Mouse (Mus musculus) lung, postnatal 36 days (tissue): ENCODE measurements around the gene Myh2.
A peak's percentile ranks its signal among the peaks of the same experiment; 100 is the strongest.

Experiments
- DNase-seq: peaks from one replicate; pipeline ENCODE4 v3.0.0; 2022; ENCODE audit warnings: mixed read lengths

Gene Myh2

DNA sequence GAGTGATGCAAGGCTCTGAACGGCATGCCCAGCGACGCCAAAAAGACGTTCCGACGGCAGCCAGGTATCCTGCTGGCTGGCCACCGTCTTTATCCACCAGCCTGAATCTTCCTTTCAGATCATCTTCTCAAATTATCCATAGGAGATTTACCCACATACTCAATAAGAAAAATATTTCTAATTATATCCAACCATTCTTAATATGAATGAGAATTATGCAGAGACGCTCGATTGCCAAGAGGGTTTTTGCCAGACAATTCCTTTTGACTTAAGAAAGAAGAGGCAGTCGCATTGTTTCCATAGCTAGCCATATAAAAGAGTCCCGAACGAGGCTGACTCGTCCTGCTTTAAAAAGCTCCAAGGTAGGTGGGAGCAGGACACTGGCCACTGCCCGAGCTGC lies at the start of gene Myh2:
Myh2 (plus strand) TSS at position 301 of the 400 bp plus-strand sequence.
- DNase-seq = no peak

DNA sequence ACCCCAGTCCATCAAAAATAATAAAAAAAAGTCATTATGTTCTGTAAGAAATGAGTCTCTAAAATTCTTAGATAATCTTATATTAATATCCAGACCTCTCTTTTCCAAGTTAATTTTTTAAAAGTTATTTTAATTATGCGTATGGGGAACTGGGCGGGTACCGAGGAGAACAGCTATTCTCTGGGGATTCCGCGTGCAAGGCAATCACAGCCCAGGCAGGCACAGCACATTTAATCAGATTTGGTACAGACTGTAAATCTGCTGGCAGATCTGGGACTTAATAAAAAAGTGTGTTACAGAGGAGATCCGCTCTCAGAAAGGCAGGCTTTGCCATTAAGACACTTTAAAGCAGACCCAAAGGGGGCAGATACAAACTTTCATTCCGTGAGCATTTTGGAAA lies 45.9 kb upstream of the Myh2 start:
- no peak for DNase-seq

DNA sequence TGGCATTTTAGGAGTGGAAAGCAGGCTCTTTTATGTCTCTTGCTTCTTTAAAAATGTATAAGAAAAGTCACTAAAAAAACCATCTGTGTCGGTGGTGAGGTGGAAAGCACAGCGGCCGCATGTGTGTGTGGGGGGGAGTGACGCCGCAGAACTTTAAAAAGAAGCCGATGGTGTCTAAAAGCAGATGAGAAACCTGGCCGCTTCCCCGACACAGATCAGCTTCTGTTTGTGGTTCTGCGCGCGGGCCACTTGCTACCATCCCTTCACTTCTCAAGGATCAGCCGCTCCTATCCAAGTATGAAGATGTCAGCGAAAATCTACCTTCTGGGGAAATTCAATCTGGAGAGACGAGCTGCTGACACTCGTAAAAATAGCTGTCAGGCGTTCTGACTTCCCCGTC lies 45.5 kb upstream of the Myh2 start:
- no peak for DNase-seq

DNA sequence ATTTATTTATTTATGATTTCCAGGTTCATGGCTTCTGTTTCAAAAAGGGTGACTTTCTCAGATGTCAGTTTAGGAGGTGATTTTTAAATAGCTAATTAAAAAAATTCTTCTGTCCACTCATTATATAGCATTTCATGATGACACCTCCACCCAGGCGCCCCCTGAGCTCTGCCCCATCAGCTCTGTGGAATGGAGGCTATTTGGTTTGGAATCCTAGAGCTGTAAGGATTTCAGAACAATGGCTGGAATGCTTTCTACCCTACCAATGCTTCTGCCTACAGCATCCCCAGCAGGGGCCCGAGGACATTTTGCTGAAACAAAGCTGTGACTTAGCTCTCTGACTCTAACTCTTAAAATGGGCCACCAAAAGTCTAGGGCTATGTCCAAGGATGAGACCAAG lies 37.3 kb upstream of the Myh2 start:
- DNase-seq = no peak

DNA sequence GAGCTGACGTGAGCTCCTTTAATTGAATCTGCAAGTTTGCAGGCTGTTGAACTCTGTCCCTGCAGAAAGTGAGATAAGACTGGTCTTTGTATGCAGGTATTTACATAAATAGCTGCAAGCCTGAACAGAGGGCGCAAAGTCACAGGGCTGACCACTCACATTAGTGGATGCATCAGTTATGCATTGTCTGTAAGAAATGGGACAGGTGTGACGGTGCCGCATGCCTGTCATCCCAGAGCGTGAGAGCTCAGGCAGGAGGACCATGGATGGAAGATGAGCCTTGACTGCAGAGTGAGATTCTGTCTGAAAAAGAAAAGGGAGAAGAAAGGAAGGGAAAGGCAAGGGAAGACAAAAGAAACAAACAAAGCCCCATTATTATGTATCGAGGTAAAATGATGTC lies 36.2 kb upstream of the Myh2 start:
- no peak for DNase-seq

DNA sequence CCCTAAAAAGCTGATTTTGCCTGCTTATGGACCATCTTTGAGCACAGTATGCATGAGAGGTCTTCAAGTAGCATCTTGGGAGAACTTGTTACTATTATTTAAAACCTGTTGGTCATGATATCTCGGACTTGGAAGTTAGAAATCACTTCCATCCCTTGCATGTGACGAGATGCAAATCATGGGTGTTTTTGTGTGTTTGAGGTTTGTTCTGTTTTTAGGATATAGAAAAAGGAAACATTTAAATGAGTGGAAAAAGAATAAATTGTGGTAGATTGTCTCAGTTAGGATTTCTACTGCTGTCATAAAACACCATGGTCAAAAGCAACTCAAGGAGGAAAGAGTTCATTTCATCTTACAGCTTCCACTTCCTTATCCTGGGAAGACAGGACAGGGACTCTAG lies 35.3 kb upstream of the Myh2 start:
- DNase-seq = no peak

DNA sequence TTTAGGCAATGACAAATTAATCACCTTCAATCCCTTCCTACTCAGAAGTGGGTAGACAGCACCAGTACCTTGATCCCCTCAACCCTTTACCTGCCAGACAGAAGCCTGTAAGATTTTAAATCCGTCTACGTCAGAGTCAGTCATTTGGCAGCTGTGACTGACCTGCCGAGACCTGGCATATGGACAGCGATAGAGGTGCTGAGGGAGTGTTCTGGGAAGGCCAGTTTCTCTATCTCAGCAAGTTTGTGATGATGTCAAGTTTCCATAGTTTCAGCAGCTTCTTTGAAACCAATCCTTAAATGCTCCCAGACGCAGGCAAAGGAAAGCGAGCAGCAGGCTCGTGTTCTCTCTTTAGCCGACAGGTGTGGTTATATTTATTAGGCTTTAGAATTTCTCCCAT lies 31.3 kb upstream of the Myh2 start:
- DNase-seq = no peak

DNA sequence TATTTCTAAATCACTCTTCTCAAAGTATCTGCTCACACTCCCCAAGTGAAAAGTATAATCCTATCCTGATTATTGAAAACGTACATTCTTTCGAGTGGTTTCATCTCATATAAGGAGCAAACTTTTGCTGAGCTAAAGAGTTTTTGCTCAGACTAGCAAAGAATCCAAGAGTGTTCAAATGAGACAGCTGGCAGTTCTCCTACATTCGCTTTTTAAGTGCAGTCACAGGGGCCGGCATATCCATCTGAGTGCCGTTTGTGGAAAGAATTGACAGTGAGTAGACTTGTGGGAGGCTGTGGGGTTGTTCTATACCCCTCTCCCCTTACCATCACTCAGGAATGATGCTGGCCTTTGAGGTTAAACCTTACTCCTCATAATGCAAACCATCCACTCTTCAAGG lies 30.7 kb upstream of the Myh2 start:
- DNase-seq = no peak

DNA sequence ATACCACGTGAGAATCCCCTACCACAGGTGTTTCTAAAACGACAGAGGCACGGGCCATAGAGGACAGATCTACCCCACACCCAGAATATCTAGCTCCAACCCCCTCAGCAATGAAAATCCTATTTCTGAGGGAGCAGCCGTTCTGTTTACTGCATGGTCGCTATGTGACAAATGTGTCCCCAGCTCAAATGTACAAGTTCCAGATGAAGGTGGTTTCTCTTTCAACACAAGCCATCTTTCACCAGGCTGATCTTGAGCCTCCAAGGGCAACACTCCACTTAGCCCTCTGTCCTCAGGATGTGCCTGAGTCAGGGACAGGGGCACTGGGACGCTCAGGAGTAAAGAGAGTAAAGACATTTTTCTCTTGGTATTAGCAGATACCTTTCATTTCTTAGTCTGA lies 29.8 kb upstream of the Myh2 start:
- DNase-seq = no peak

DNA sequence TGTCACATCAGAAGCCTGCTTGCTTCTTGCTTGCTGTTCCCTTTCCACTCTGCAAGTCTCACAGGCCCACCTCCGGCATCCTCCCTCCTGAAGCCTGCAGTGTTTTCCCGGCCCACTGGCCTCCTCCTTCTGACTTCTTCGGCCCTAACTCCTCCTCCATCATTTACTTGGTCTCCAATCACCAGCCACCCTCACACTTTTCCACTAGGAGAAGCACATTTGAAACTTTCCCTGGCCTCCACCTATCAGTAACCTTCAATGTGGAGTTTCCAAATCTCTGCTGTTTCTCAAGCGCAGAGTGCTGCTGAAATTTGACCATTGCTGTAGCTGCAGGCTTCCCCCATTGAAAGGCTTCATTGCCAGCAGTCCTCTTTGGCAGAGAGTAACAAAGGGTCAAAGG lies 28.8 kb upstream of the Myh2 start:
- no peak for DNase-seq

DNA sequence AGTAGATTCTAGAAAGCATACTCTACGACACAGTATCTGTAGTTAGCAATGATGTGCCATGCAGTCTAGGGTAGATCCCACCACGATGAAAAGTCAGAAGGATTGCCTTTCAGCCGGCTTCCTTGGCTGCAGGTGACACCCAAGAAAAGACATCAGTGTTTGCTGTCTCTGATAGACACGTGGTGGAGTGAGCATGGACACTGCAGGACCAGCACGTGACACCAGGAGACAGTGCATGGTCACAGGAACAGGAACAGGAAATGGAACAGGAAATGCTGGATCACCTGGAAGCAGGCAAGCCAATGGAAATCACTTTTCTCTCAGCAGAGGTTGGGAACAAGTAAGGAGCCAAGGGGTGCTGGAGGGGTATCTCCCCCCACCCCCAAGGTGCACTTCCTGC lies 27.8 kb upstream of the Myh2 start:
- no peak for DNase-seq

DNA sequence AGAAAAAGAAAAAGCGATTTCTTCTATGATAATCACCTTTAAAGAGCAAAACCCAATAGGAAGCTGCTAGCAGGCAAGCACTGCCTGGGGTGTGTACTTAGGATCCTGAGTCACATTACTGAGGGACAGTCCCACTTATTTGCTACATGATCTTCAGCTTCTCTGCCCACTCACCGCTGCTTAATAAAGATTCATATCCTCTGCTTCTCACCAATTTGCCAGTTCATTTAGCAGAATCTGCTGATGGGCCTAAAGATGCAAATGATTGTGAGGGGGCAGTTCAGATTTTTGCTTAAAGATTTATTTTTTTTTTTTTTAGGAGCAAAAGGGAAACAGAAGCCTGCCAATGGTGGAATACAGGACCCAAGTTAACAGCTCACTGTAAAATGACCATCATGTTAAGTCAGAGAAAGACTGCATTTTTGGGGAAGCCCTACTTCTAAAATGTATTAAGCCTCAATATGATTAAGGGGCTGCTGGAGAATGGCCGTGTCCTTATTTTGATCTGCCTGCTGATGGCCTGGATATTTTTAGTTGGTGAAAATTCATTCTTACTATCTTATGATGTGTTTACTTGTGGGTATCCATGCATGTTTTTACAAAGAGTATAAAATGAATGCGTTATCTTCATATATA lies 26.8 kb upstream of the Myh2 start:
- DNase-seq = no peak

DNA sequence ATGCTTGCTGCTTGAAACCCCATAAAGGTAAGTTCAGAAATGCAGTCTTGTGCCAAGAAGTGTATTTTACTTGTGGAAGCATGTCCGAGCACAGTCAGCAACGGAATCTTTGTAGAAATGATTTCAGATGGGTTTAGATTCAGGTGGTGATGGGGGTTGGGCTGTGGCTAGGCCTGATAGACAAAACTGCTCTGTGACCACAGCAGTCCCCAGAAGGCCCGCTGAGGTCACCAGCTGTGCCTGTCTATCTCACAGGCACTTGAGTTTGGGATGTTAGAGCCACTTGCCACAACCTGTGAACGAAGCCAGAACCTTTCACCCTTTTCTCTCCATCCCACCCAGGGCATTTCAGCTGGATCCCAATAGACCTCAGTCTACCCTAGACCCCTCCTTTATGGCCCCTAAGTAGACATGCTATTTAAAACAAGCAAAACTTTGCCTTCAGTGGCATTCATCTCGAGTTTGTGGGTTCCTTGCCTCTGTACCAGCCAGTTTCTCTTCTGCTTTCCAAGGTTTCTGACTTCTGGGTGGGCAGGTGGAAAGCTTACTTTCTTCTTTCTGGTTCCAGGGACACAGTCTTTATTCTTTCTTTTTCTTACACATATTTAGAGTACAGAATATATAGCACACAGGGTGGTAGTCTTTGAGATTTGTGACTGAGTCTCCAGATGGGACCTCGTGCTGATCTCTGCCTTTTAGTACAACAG lies 26.1 kb upstream of the Myh2 start:
- no peak for DNase-seq

DNA sequence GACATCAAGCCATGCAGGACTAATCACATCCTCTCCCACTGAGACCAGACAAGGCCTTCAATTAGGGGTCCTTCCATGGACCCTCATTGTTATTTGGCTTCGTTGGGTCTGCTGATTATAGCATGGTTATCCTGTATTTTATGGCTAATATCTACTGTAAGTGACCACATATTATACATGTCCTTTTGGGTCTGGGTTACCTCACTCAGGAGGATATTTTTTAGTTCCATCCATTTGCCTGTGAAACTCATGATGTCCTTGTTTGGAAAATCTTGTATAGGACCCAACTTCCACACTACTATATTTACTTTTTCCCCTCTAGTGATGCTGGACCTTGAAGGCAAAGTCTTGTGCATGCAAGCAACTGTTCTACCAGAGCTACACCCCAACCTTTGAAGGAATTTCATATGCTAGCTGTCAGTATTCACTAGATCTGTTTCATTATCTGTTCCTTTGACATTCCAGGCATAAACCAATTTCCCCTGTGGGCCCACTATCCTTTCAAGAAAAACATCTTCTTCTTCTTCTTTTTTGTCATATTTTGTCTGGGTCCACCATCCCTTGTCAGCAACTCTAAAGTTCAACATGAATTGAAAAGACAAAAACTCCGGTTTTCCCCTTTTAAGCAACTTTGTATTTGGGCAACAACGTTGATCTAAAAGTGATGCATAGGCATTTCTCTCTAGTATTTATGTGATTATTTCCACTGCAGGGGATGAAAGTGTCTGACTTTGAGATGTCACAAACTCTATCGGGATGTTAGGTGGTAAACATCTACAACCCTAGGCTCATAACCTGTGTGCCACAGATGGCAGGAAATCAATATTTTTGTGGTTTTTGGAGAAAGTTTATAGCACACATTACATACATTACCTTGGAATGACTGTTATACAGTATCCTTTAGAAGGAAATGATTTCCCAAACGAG lies 25.1 kb upstream of the Myh2 start:
- no peak for DNase-seq

DNA sequence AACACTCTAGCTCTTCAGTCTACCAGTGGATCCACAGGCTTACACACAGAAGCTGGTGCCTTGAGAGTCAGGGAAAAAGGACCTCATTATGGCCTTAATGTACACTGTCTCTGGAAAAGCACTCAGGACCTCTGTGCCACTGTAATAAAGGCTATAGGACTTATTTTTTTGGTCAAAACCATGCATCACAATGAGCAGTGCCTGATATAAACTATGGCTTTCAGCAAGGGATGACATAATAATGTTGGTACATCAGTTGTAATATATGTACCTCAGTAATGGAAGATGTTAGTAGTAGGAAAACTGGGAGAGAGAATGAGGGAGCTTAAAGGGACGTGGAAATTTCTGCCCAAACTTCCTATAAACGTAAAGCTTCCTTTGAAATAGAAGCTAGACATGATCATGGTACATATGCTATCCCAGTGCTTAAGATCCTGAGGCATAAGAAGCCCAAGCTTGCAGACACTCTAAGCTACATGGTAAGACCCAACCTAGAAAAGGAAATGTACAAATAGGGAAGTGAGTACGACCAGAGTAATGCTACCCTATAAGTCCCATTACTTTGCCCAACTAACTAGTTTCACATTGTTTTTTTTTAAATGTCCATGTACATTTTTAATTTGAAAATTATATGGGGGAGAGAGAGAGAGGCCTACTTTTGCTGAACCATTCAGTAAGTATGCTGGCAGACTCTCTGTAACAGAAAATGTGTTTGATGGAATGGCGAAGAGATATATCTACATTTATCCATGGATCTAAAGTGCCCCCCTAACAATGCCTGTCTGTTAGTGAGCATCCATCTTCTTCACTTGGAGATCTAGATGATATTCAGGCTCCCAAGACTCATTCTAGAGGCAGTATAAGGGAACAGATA lies 24.2 kb upstream of the Myh2 start:
- no peak for DNase-seq

DNA sequence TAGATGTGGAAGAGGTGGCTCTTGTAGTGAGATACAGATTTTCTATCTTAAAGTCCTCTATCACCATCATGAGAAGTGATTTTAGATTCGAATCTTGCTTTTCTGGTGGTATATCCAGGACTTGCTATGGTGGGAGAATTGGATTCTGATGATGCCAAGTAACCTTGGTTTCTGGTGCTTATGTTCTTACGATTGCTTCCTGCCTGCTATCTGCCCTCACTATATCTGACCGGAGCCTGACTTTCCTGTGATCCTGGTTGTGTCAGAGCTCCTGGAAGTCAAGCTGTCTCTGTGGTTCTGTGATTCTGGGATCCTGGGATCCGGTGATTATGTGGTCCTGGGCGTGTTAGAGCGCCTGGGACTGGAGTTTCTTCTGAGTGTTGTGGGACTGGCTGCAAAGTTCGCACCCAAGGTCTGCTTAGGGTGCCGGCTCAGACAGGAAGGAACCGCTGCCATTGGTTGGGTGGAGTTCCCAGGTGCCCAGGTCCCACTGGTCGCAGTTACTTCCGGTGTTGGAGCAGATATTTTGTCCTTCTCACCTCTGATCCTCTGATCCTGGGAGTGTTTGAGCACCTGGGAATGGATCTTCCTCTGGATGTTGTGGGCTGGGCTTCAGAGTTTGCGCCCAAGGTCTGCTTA lies 23.4 kb upstream of the Myh2 start:
- no peak for DNase-seq

DNA sequence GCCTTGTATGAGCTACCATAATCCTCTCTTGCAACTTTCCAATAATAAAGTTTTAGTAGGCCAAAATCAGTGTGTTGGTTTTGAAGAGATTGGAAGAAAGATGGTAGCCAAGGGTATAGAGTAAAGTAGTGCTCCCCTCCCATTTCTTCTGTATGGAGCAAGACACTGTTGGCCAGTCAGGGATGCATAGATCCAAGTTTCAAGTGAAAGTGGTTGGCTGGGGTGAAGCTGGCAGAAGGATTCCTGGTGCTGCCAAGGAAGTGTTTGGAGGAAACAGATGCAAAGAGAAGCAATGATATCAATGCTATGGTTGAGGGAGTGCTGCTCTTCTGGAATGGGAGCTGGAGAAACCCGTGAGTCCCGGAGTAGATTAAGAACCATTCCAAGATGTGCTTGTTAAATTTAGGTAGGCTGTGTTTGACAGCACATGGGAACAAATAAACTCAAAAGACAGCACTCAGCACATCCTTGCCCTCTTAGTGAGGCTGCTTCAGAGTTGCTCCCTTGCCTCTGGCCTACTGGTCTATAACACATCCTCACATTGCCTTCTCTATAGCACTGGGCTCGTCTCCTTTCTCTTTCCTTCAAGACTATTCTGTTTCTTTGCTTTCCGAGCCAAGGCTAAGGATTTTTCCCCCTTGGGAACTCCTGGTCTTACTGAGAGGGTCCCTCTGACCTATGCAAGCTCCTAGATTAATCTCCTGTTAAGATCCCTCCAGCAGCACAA lies 22.4 kb upstream of the Myh2 start:
- no peak for DNase-seq

DNA sequence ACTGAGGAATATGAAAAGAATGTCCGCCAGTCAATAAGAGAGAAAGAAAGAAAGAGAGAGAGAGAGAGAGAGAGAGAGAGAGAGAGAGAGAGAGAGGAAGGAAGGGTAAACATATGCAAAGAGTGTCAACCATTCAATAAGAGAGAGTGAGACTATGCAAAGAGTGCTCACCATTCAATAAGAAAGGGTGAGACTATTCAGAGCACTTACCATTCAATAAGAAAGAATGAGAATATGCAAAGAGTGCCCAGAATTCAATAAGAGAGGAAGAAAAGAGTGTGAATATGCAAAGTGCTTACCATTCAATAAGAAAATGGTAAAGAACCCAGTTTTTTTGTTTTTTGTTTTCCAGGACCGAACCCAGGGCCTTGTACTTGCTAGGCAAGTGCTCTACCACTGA lies 20.6 kb upstream of the Myh2 start:
- no peak for DNase-seq

DNA sequence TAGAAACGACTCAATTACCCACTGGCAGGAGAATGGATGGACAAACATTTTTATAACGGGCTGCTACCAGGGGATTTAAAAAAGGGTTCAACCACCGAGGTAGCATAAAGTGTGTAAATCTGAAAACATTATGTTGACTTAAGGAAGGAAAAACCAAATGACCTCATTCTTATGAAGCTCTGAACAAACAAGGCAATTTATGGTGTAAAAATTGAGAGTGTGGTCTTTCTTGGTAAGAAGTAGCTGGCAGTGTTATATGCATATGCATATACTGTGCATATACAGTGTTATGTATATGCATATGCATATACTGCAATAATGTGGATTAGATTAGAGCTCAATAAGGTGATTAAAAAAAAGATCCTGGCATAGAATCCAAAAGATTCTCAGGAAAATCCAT lies 19.7 kb upstream of the Myh2 start:
- DNase-seq = no peak

DNA sequence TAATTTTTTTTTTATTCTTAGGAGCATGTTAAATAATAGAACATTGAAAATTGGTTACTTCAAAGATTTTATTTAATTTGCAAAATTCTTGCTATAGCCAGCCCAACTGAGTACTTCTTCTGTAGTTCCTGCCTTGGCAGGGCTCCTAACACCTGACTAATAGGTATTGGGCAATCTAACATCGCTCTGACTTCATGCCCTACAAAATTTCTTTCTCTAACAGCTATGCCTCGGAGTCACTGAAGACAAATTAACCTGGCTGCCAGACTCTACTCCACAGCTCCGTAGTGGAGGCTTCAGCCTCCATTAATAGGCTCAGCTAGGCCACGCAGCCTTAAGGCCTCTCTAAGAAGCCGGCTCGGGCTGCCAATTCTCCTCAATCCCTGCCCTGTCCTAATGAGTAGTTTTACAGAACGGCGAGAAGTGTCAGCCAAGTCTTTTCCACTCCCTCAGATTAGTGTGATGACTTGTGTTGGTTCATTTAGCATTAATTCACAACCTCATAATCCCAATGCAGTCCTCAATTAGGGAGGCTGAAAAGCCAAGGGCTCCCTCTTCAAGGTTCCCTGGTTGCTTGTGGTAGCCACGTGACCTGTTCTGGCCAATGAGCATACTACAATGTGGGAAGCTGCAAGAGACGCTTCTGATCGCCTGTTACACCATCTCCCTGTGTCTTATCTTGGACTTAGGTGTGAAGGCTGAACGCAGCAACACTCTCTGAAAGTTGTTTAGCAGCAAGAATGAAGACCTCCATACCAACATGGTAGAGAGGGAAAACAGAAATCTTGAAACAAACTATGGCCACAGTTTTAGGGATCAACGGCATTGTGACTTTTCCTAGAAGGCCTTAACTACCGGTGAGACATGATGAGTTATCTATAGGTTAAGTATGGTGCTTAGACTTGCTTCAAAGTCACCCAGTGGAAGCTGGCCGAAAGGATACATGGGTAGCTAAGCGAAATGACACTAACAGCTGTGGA lies 18.9 kb upstream of the Myh2 start:
- DNase-seq = peak; percentile 21
